Mouse (Mus musculus) MEL (cell line): ENCODE data around the gene Slc1a4. TPM values are rescaled to one million over a fixed set of nuclear protein-coding genes. Genes with fewer than 3 reads are reported as not detected.

ENCODE experiments used
- DNase-seq: peaks from one replicate; pipeline ENCODE4 v3.0.0; 2011; ENCODE audit warnings: low read depth, low spot score
- H3K27ac ChIP-seq: 2 replicates; pipeline ENCODE4 v1.5.1; 2012; ENCODE audit warnings: low read depth, mild to moderate bottlenecking, control low read depth, low read length, moderate library complexity; ENCODE audit not compliant: control insufficient read depth
- H3K27me3 ChIP-seq, 2 experiments: fragments of 150-350 bp in 1 of 2; sonication (generic) in 1 of 2; 2 replicates each; pipeline ENCODE4 v1.6.1; 2012; ENCODE audit warnings: low read length in 2 of 2, mild to moderate bottlenecking in 2 of 2, improper control_type of control experiment in 1 of 2, moderate library complexity in 1 of 2; ENCODE audit not compliant: insufficient read depth in 2 of 2, control insufficient read depth in 1 of 2
- H3K36me3 ChIP-seq, 2 experiments: 2 replicates each; pipeline ENCODE4 v1.6.1; 2012 to 2014; ENCODE audit warnings: low read length in 2 of 2, improper control_type of control experiment in 1 of 2, inconsistent platforms in 1 of 2, mild to moderate bottlenecking in 1 of 2; ENCODE audit not compliant: insufficient read depth in 2 of 2, control insufficient read depth in 1 of 2
- H3K4me1 ChIP-seq, 2 experiments: fragments of 150-350 bp in 1 of 2; sonication (generic) in 1 of 2; 2 replicates each; pipeline ENCODE4 v1.6.1; 2012; ENCODE audit warnings: low read length in 2 of 2, improper control_type of control experiment in 1 of 2, mild to moderate bottlenecking in 1 of 2; ENCODE audit not compliant: insufficient read depth in 2 of 2, control insufficient read depth in 1 of 2
- H3K4me3 ChIP-seq, 2 experiments: fragments of 150-350 bp in 1 of 2; sonication (generic) in 1 of 2; 2 replicates each; pipeline ENCODE4 v1.5.1; 2012; ENCODE audit warnings: low read depth in 2 of 2, low read length in 2 of 2, mild to moderate bottlenecking in 2 of 2, moderate library complexity in 2 of 2, control low read depth in 1 of 2, improper control_type of control experiment in 1 of 2; ENCODE audit not compliant: control insufficient read depth in 1 of 2, insufficient read depth in 1 of 2
- H3K79me2 ChIP-seq: 2 replicates; pipeline ENCODE4 v1.6.1; 2012; ENCODE audit warnings: mild to moderate bottlenecking, low read length, moderate library complexity; ENCODE audit not compliant: control insufficient read depth, poor library complexity, insufficient read depth
- H3K9ac ChIP-seq: 2 replicates; pipeline ENCODE4 v1.6.1; 2012; ENCODE audit warnings: low read depth, mild to moderate bottlenecking, control low read depth, low read length, moderate library complexity; ENCODE audit not compliant: control insufficient read depth, poor library complexity, severe bottlenecking
- H3K9me3 ChIP-seq: fragments of 150-350 bp; sonication (generic); replicated peaks from 2 replicates; pipeline ENCODE4 v1.6.1; 2012; ENCODE audit warnings: mild to moderate bottlenecking, low read length, improper control_type of control experiment, moderate library complexity; ENCODE audit not compliant: insufficient read depth
- CHD1 ChIP-seq: IDR thresholded peaks from 2 replicates; pipeline ENCODE4 v1.6.1; 2012; ENCODE audit warnings: low read depth, mild to moderate bottlenecking, inconsistent platforms, low read length, improper control_type of control experiment
- CHD2 ChIP-seq: IDR thresholded peaks from 2 replicates; pipeline ENCODE4 v1.6.1; 2011; ENCODE audit warnings: low read length, improper control_type of control experiment
- CTCF ChIP-seq, 3 experiments: IDR thresholded peaks in 2 of 3; conservative IDR thresholded peaks in 1 of 3; 2 replicates each; pipeline ENCODE4 v1.5.1; 2011 to 2012; ENCODE audit warnings: low read length in 3 of 3, low read depth in 2 of 3, mild to moderate bottlenecking in 2 of 3, improper control_type of control experiment in 1 of 3, inconsistent platforms in 1 of 3, mixed read lengths in 1 of 3, moderate library complexity in 1 of 3; ENCODE audit not compliant: control insufficient read depth in 1 of 3, insufficient read depth in 1 of 3, poor library complexity in 1 of 3, severe bottlenecking in 1 of 3
- ELF1 ChIP-seq: IDR thresholded peaks from 2 replicates; pipeline ENCODE4 v1.6.1; 2014; ENCODE audit warnings: low read depth, mild to moderate bottlenecking, inconsistent platforms, low read length, improper control_type of control experiment, moderate library complexity
- EP300 ChIP-seq, 2 experiments: IDR thresholded peaks; 2 replicates each; pipeline ENCODE4 v1.6.1; 2011; ENCODE audit warnings: improper control_type of control experiment in 2 of 2, low read length in 2 of 2, low read depth in 1 of 2, mild to moderate bottlenecking in 1 of 2
- GABPA ChIP-seq: IDR thresholded peaks from 2 replicates; pipeline ENCODE4 v1.6.1; 2012; ENCODE audit warnings: low read depth, mild to moderate bottlenecking, inconsistent platforms, low read length, improper control_type of control experiment, moderate library complexity
- MAX ChIP-seq: IDR thresholded peaks from 2 replicates; pipeline ENCODE4 v1.6.1; 2011; ENCODE audit warnings: low read length, improper control_type of control experiment
- MAZ ChIP-seq: IDR thresholded peaks from 2 replicates; pipeline ENCODE4 v1.6.1; 2012; ENCODE audit warnings: low read depth, mild to moderate bottlenecking, inconsistent platforms, low read length, improper control_type of control experiment
- MXI1 ChIP-seq: IDR thresholded peaks from 2 replicates; pipeline ENCODE4 v1.6.1; 2011; ENCODE audit warnings: mild to moderate bottlenecking, low read depth, low read length, improper control_type of control experiment
- MYC ChIP-seq: IDR thresholded peaks from 2 replicates; pipeline ENCODE4 v1.6.1; 2011; ENCODE audit warnings: low read depth, mild to moderate bottlenecking, low read length, improper control_type of control experiment, moderate library complexity
- NELFE ChIP-seq: IDR thresholded peaks from 2 replicates; pipeline ENCODE4 v1.6.1; 2011; ENCODE audit warnings: low read depth, low read length, improper control_type of control experiment
- POLR2A ChIP-seq, 2 experiments: IDR thresholded peaks; 2 replicates each; pipeline ENCODE4 v1.6.1; 2011 to 2012; ENCODE audit warnings: low read length in 2 of 2, mild to moderate bottlenecking in 2 of 2, control low read depth in 1 of 2, improper control_type of control experiment in 1 of 2, low read depth in 1 of 2, moderate library complexity in 1 of 2; ENCODE audit not compliant: control insufficient read depth in 1 of 2, insufficient read depth in 1 of 2, poor library complexity in 1 of 2
- POLR2AphosphoS2 ChIP-seq: IDR thresholded peaks from 2 replicates; pipeline ENCODE4 v1.6.1; 2011; ENCODE audit warnings: low read length, improper control_type of control experiment
- RAD21 ChIP-seq: IDR thresholded peaks from 2 replicates; pipeline ENCODE4 v1.6.1; 2011; ENCODE audit warnings: mild to moderate bottlenecking, low read depth, low read length, improper control_type of control experiment
- RCOR1 ChIP-seq: IDR thresholded peaks from 2 replicates; pipeline ENCODE4 v1.6.1; 2012; ENCODE audit warnings: low read depth, mild to moderate bottlenecking, inconsistent platforms, low read length, improper control_type of control experiment
- SIN3A ChIP-seq: IDR thresholded peaks from 2 replicates; pipeline ENCODE4 v1.6.1; 2012; ENCODE audit warnings: low read length, improper control_type of control experiment, inconsistent platforms
- SMC3 ChIP-seq: IDR thresholded peaks from 2 replicates; pipeline ENCODE4 v1.6.1; 2011; ENCODE audit warnings: low read depth, low read length, improper control_type of control experiment
- USF1 ChIP-seq: IDR thresholded peaks from 2 replicates; pipeline ENCODE4 v1.6.1; 2014; ENCODE audit warnings: low read depth, mild to moderate bottlenecking, inconsistent platforms, low read length, improper control_type of control experiment, moderate library complexity
- ZC3H11A ChIP-seq: IDR thresholded peaks from 2 replicates; pipeline ENCODE4 v1.6.1; 2012; ENCODE audit warnings: low read depth, mild to moderate bottlenecking, inconsistent platforms, low read length, improper control_type of control experiment
- ZNF384 ChIP-seq: IDR thresholded peaks from 2 replicates; pipeline ENCODE4 v1.6.1; 2012; ENCODE audit warnings: low read depth, mild to moderate bottlenecking, inconsistent platforms, low read length, improper control_type of control experiment
- polyA plus RNA-seq, 2 experiments: library from polyadenylated mRNA; stranded (reverse) in 1 of 2; unstranded in 1 of 2; fragments of >175 nt in 1 of 2; fragments of >200 nt in 1 of 2; gene quantifications; 2 replicates each; pipeline versions ENCODE4 v1.2.1 to v1.2.4; 2012; ENCODE audit warnings: low replicate concordance in 2 of 2, low read depth in 1 of 2; ENCODE audit not compliant: insufficient read length in 2 of 2, insufficient read depth in 1 of 2, missing spikeins in 1 of 2
- total RNA-seq: library from RNA; depleted of rRNA; stranded (reverse); fragments of 300-350 nt; gene quantifications from 2 replicates; pipeline ENCODE4 v1.2.3, GENCODE M21; 2012

Slc1a4 gene
- total and polyA plus RNA-seq, 3 experiments: 21.7 to 32.3 TPM; not detected in 1

- Histone ChIP-seq H3K27me3 (no peaks in the 10 kb centered on the region), H3K9me3 (no peaks in the 10 kb centered on the region), H3K36me3 (peaks cover under 1 to 7% of the 10 kb centered on the region in 2 experiments; a peak in 3 of 4 replicates), H3K4me1 (peaks cover 0 to under 1% of the 10 kb centered on the region in 2 experiments; a peak in 2 of 4 replicates), H3K79me2 (no peaks in the 10 kb centered on the region), H3K4me3 (no peak overlapping the region), H3K9ac (no peak overlapping the region), H3K27ac (no peak overlapping the region)
- DNase-seq: no peak
- TF ChIP-seq EP300 (IDR thresholded peaks at IDR 0.05; ENCODE audit: low read depth in 1 of 2, low read length in 2 of 2): no peak
- no peak for TF ChIP-seq MAX
- no peak for TF ChIP-seq USF1
- no peak for TF ChIP-seq SMC3
- TF ChIP-seq CHD2: no peak
- peak; percentile 38 for TF ChIP-seq POLR2AphosphoS2
- TF ChIP-seq CHD1: no peak
- no peak for TF ChIP-seq RCOR1
Measured at GRCm38 (mm10) chr11:20300850-20301249, 31.7 kb downstream of the Slc1a4 start.

GRCm38 (mm10) chr11:20299900-20300299 is 32.6 kb downstream of the Slc1a4 start:
- no peak overlapping the region for H3K27ac ChIP-seq
- H3K4me3 ChIP-seq: no peak overlapping the region
- no peaks in the 10 kb centered on the region for H3K4me1 ChIP-seq
- H3K27me3 ChIP-seq: no peaks in the 10 kb centered on the region
- no peak overlapping the region for H3K9ac ChIP-seq
- DNase-seq: no peak
- H3K36me3 ChIP-seq: peaks cover 0 to 4% of the 10 kb centered on the region in 2 experiments; a peak in 1 of 4 replicates
- H3K9me3 ChIP-seq: no peaks in the 10 kb centered on the region
- TF ChIP-seq POLR2A (IDR thresholded peaks at IDR 0.05; ENCODE audit: control insufficient read depth in 1 of 2, insufficient read depth in 1 of 2, low read depth in 1 of 2, low read length in 2 of 2, poor library complexity in 1 of 2) (no peak), MYC (no peak), ELF1 (no peak), NELFE (no peak), MAZ (no peak), CTCF (IDR thresholded peaks at IDR 0.05 in 2 of 3, conservative IDR thresholded peaks at IDR 0.05 in 1 of 3; ENCODE audit: control insufficient read depth in 1 of 3, insufficient read depth in 1 of 3, low read depth in 2 of 3, low read length in 3 of 3, poor library complexity in 1 of 3, severe bottlenecking in 1 of 3) (no peak), RAD21 (no peak), SIN3A (no peak)
- no peaks in the 10 kb centered on the region for H3K79me2 ChIP-seq

GRCm38 (mm10) chr11:20284463-20284862 is 48.0 kb downstream of the Slc1a4 start:
- no peak overlapping the region for H3K27ac ChIP-seq
- DNase-seq: no peak
- H3K4me3 ChIP-seq: no peak overlapping the region
- TF ChIP-seq ELF1 (no peak), ZC3H11A (no peak), ZNF384 (no peak), GABPA (no peak), MXI1 (no peak)
- TF ChIP-seq, all 39 proteins: peak for 0
- no peaks in the 10 kb centered on the region for H3K9me3 ChIP-seq
- no peaks in the 10 kb centered on the region for H3K4me1 ChIP-seq
- no peak overlapping the region for H3K9ac ChIP-seq
- H3K36me3 ChIP-seq: no peaks in the 10 kb centered on the region; a peak in 1 of 4 replicates
- no peaks in the 10 kb centered on the region for H3K79me2 ChIP-seq
- 0 out of 4 replicates have a peak, but pooled peaks cover 0 to 1% of the 10 kb centered on the region in 2 experiments for H3K27me3 ChIP-seq
